Mouse (Mus musculus) CD4-positive, CD25-positive, alpha-beta regulatory T cell, adult 2 months (primary cell): ENCODE data around the gene Lrrc30.

ENCODE experiments used
- DNase-seq: peaks from one replicate; pipeline ENCODE4 v3.0.0-alpha.2; 2012; ENCODE audit warnings: low read depth, low spot score

The Lrrc30 gene

DNA sequence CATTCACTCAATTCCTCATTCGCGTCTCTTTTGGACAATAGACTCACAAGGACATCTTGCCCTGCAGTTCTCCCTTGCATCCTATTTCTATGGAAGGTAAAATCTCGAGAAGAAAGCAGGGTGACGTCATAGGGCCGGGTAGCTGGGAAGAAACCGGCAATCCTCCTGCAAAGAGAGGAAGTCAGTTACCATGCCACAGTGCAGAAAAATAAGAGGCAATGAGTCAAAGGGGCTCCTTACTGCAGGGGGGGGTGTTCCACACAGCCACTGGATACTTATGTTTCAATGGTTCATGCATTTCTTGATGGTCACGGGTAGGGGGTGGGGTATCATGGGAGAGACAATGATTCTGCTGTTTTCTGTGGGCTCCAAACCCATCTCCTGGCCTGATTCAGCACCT is 49.1 kb downstream of the Lrrc30 start:
- no peak for DNase-seq

DNA sequence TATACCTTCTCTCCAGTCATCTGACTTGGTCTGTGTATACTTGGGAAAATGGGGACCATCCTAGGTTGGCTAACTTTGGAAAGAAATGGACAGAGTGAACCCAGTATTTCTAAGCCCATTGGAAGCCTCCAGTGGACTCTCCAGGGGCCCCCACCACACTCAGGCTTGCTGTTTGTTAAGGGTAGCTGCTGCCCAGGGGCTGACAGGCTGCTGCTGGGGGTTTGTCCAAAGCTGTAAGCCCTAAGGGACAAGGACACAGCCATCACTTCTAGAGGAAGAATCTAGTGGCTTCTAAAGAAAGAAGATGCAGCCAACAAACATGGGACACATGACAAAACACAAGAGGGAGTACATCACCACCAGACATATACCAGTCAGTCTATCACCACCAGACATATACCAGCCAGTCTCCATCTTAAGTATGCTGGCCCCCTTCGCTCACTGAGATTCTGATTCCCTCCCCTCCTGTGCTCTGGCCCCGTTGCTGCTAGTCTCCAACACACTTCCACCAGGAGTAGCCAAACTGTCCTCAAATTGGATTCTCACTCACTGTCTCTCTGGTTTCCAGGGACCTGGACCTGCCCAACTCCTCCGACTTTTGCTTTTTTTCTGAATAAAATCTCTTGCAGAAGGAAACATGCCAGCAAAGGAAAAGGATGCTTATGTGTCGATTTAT is 49.7 kb downstream of the Lrrc30 start:
- no peak for DNase-seq

DNA sequence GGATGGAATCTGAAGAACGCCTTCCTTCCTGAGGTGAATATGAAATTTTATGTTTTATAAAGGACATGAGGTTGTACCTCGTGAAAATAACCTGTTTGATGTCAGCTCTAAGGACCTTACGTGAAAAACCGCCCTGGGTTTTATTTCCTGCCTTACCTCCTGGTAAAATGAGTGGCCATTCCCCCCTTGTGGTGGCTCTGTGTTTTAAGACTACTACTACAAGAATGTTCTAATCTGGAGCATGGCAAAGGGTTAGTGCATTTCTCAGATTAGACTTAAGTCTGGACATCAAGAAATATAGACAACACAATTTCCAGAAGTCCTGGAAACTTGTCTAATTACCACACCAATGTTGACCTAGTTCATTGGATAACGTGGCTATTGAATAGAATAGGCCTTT is 50.7 kb downstream of the Lrrc30 start:
- DNase-seq = no peak
